Mouse (Mus musculus) macrophage (primary cell): ENCODE measurements around the gene Nmd3. TPM values are rescaled to one million over a fixed set of nuclear protein-coding genes. Genes with fewer than 3 reads are reported as not detected.

Experiments
- H3K27ac ChIP-seq: fragments of 350-480 bp; formaldehyde crosslinking; 2 replicates; pipeline ENCODE4 v1.9.0; 2021
- H3K36me3 ChIP-seq: fragments of 350-480 bp; formaldehyde crosslinking; 2 replicates; pipeline ENCODE4 v1.9.0; 2021; ENCODE audit errors: inconsistent target
- H3K4me3 ChIP-seq: fragments of 350-480 bp; formaldehyde crosslinking; 2 replicates; pipeline ENCODE4 v1.9.0; 2021; ENCODE audit errors: inconsistent target
- H3K79me2 ChIP-seq: fragments of 350-480 bp; formaldehyde crosslinking; 2 replicates; pipeline ENCODE4 v1.9.0; 2021; ENCODE audit errors: inconsistent target
- WGBS: methylation state at CpG from one replicate; pipeline ENCODE4 v1.1.7; 2026; ENCODE audit warnings: inconsistent platforms; ENCODE audit not compliant: missing documents; 5-methylcytosine and 5-hydroxymethylcytosine counted together
- polyA plus RNA-seq: library from polyadenylated mRNA; stranded (reverse); fragments of 250-400 nt; gene quantifications from 3 replicates; pipeline ENCODE4 v1.2.4, GENCODE M21; 2018; ENCODE audit warnings: inconsistent platforms
- total RNA-seq, 78 experiments: library from RNA; depleted of rRNA; stranded (reverse); fragments of 250-400 nt; gene quantifications; 1 replicate in 9 of 78; 2 replicates in 24 of 78; 3 replicates in 43 of 78; 4 replicates in 2 of 78; pipeline ENCODE4 v1.2.4; 2018; ENCODE audit warnings: inconsistent platforms in 56 of 78

The Nmd3 gene
- 10 to 100 TPM; 28.9 to 87.9 (median 62.4) TPM for total RNA-seq (2018; cell fraction: chromatin; rRNA removed)
- 10 to 100 TPM; 29.9 to 53.8 (median 40.1) TPM for total RNA-seq (2018; cell fraction: cytosol; rRNA removed)
- 10 to 100 TPM; 22.1 to 58.4 (median 41.4) TPM for total RNA-seq (2018; cell fraction: nucleus; rRNA removed)
- 33.1 to 54.8 TPM (median 37.2 TPM) in 3 replicates for polyA plus RNA-seq

GRCm38 (mm10) chr3:69721814-69722186 is at the start of gene Nmd3:
Gene Nmd3 (plus strand): TSS chr3:69721985.
- Histone ChIP-seq H3K4me3 (peak within 1 kb of the TSS; percentile 86), H3K79me2 (peaks cover 47% of the 10 kb centered on the region), H3K36me3 (no peaks in the 10 kb centered on the region), H3K27ac (peak within 1 kb of the TSS; percentile 63)
- 0% methylated on average over 29 of the region's 33 CpGs for WGBS

GRCm38 (mm10) chr3:69673351-69673750 is 48.4 kb upstream of the Nmd3 start:
- 93% methylated on average over 8 of the region's 10 CpGs for whole genome bisulfite sequencing
- Histone ChIP-seq H3K79me2 (no peaks in the 10 kb centered on the region), H3K4me3 (no peak overlapping the region), H3K36me3 (no peaks in the 10 kb centered on the region), H3K27ac (no peak overlapping the region)

- H3K4me3 ChIP-seq: no peak overlapping the region
- H3K79me2 ChIP-seq: no peaks in the 10 kb centered on the region
- peak overlapping the region; percentile 50 for H3K27ac ChIP-seq
- WGBS: 5% methylated on average over 3 of the region's 3 CpGs
- H3K36me3 ChIP-seq: no peaks in the 10 kb centered on the region
Observed at GRCm38 (mm10) chr3:69674206-69674605, 47.6 kb upstream of the Nmd3 start.

- Histone ChIP-seq H3K4me3 (no peak overlapping the region), H3K27ac (no peak overlapping the region), H3K36me3 (no peaks in the 10 kb centered on the region), H3K79me2 (no peaks in the 10 kb centered on the region)
- WGBS: 88% methylated on average over 1 of the region's 1 CpGs
Observed at GRCm38 (mm10) chr3:69689791-69690190, 32.0 kb upstream of the Nmd3 start.

DNA sequence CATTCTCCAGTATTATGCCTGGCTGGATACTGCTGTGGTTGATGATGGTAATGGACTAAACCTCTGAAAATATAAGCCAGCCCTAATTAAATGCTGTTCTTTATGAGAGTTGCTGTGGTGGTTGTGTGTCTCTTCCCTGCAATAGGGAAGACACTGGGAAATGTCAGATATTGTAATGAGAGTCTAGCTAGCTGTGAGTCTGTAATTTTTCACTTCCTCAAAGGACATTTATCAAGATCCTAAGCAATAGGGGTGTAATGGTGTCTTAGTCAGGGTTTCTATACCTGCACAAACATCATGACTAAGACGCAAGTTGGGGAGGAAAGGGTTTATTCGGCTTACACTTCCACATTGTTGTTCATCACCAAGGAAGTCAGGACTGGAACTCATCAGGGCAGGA is 30.8 kb upstream of the Nmd3 start:
- Histone ChIP-seq H3K79me2 (no peaks in the 10 kb centered on the region), H3K27ac (no peak overlapping the region), H3K4me3 (no peak overlapping the region), H3K36me3 (no peaks in the 10 kb centered on the region)
- 42% methylated on average over 2 of the region's 2 CpGs for WGBS

GRCm38 (mm10) chr3:69699851-69700500 is 21.8 kb upstream of the Nmd3 start:
- Histone ChIP-seq H3K4me3 (no peak overlapping the region), H3K79me2 (no peaks in the 10 kb centered on the region), H3K27ac (peak overlapping the region; percentile 36), H3K36me3 (no peaks in the 10 kb centered on the region)
- 37% methylated on average over 6 of the region's 6 CpGs for WGBS

GRCm38 (mm10) chr3:69701905-69702304 is 19.9 kb upstream of the Nmd3 start:
- Histone ChIP-seq H3K27ac (0 out of 2 replicates have a peak overlapping the region, but pooled peaks have one; percentile 22), H3K4me3 (no peak overlapping the region), H3K79me2 (no peaks in the 10 kb centered on the region), H3K36me3 (no peaks in the 10 kb centered on the region)
- 18% methylated on average over 1 of the region's 1 CpGs for WGBS

DNA sequence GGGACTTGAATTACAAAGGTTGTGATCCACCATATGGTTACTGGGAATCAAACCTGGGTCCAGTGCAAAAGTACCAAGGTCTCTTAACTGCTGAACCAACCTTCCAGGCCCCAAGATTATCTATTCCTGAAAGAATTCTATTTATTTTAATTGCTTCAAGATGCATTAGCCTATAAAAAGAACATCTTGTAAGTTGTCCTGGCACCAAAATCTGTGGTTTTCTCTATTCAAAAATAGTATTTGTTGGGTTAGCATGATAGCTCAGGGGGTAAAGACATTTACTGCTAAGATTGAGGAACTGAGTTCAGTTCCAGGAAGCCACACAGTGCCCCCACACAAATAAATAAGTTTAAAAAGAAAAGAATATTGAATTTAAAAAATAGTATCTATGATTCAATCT is 19.4 kb upstream of the Nmd3 start:
- H3K79me2 ChIP-seq: no peaks in the 10 kb centered on the region
- 0 out of 2 replicates have a peak overlapping the region, but pooled peaks have one; percentile 22 for H3K27ac ChIP-seq
- no peaks in the 10 kb centered on the region for H3K36me3 ChIP-seq
- H3K4me3 ChIP-seq: no peak overlapping the region

GRCm38 (mm10) chr3:69709043-69709929 is 12.5 kb upstream of the Nmd3 start:
- WGBS: 57% methylated on average over 12 of the region's 12 CpGs
- Histone ChIP-seq H3K79me2 (no peaks in the 10 kb centered on the region), H3K4me3 (no peak overlapping the region), H3K27ac (no peak overlapping the region), H3K36me3 (no peaks in the 10 kb centered on the region)

- Histone ChIP-seq H3K79me2 (no peaks in the 10 kb centered on the region), H3K36me3 (no peaks in the 10 kb centered on the region), H3K4me3 (no peak overlapping the region), H3K27ac (no peak overlapping the region)
- WGBS: 84% methylated on average over 8 of the region's 8 CpGs
Observed at GRCm38 (mm10) chr3:69711907-69712600, 9.7 kb upstream of the Nmd3 start.

GRCm38 (mm10) chr3:69717476-69717875 is 4.3 kb upstream of the Nmd3 start:
- no peaks in the 10 kb centered on the region for H3K36me3 ChIP-seq
- no peak overlapping the region for H3K4me3 ChIP-seq
- peaks cover 3% of the 10 kb centered on the region for H3K79me2 ChIP-seq
- H3K27ac ChIP-seq: no peak overlapping the region
- 91% methylated on average over 6 of the region's 6 CpGs for WGBS

DNA sequence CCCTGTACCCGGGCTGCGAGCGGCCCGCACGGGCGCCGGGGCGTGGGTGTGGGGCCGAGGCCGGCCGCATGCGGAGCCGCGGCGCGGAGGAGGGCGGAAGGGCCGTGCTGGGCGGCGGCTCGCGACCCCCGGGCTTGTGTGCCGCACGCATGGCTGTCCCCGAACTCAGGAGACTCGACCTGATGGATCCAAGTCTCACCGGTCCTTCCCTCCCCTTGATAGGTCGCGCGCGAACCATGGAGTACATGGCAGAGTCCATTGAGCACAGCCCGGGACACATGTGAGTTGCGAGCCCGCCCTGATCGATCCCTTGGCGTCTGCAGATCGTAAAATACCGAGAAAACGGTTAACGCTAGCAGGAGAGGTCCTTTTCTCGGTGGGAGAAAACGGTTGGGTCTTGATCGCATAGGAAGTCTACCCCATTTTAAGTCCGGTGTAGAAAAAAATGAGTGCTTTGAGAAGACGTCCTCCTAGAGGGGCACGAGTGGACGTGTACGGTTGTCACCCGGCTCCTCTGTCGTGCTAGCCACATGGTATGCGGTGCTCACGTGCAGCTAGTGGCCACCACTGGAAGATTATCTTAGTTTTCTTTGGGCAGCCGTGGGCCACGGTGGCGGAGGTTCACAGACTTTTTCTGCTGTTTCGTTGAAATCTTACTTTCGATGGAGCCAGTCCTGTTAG is 542 bp downstream of the Nmd3 start:
- peaks cover 52% of the 10 kb centered on the region for H3K79me2 ChIP-seq
- H3K4me3 ChIP-seq: peak overlapping the region; percentile 86
- 0% methylated on average over 58 of the region's 58 CpGs for WGBS
- H3K36me3 ChIP-seq: no peaks in the 10 kb centered on the region
- H3K27ac ChIP-seq: peak overlapping the region; percentile 63

GRCm38 (mm10) chr3:69723161-69723560 is 1.4 kb downstream of the Nmd3 start:
- Histone ChIP-seq H3K27ac (peak overlapping the region; percentile 63; the same call in 1 of the 2 replicates), H3K79me2 (peaks cover 60% of the 10 kb centered on the region), H3K36me3 (no peaks in the 10 kb centered on the region), H3K4me3 (peak overlapping the region; percentile 86)
- WGBS: 65% methylated on average over 7 of the region's 7 CpGs

DNA sequence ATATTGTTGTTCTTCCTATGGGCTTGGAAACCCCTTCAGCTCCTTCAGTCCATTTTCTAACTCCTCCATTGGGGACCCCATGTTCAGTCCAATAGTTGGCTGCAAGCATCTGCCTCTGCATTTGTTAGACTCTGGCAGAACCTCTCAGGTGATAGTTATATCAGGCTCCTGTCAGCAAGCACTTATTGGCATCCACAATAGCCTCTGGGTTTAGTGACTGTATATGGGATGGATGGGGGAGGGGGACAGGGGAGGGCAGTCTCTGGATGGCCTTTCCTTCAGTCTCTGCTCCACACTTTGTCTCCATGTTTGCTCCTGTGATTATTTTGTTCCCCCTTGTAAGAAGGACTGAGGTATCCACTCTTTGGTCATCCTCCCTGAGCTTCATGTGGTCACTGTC is 9.1 kb downstream of the Nmd3 start:
- Histone ChIP-seq H3K27ac (no peak overlapping the region), H3K79me2 (peaks cover 36% of the 10 kb centered on the region), H3K4me3 (no peak overlapping the region), H3K36me3 (peaks cover 54% of the 10 kb centered on the region)
